Mouse (Mus musculus) fibroblast of lung, adult 2 months (primary cell): Measurements from ENCODE around the gene Tenm3.
A peak's percentile ranks its signal among the peaks of the same experiment; 100 is the strongest.

Source experiments
- DNase-seq: peaks from one replicate; pipeline ENCODE4 v3.0.0-alpha.2; 2011; ENCODE audit warnings: low read depth

Tenm3 gene

DNA sequence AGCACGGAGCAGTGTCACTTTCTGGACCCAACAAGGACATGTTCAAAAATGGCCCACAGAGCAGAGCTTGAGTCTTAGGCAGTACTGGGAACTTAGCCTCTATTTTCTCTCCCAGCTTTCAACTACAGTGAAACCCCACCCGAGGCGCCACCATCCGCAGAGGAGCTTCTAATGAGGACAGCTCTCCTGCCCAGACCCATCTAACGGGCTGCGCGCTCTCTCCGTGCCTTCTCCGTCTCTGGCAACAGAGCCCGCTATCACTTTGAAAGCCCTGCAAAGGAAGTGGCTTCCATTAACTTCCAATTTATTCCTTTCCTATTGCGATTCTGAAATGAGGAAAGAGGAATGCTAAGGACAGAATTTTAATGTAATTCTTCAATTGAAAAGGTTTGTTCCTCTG, 569.2 kb downstream of the Tenm3 start:
- no peak for DNase-seq

DNA sequence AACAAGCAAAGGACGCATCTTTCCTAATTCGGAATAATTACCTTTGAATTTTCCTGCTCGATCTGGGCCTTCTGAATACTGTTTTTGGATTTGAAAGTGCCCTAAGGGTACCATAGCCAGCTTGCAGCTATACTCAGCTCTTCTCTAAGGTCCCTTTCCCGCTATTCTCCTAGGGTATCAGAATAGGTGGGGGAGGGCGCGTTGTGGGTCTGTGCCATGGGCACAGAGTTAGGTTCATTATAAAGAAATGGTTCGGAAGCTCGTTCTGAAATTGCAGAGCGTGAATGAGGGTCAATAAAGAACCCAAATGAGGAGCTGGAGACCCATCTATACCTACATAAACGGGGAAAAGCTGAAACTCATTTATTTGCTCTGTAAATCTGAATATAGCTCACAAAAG, 575.1 kb downstream of the Tenm3 start:
- no peak for DNase-seq

DNA sequence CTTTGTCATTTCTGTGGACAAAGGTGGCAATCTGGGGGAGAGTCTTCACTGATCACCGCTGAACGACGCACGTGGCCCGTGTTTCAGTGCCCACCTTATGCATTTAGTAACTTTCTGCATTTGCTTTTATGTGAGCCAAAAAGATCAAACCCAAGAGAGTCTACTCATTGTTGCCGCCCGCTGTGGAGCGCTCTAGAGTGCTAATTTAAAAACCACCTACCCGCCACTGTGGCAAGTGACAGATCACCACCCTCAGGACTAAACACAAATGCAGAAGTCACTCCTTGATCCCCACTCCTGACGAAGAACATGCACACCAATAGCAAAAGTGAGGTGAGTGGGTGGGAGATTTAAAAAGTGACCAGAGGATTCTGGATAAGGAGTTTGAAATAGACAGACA, 583.5 kb downstream of the Tenm3 start:
- no peak for DNase-seq

DNA sequence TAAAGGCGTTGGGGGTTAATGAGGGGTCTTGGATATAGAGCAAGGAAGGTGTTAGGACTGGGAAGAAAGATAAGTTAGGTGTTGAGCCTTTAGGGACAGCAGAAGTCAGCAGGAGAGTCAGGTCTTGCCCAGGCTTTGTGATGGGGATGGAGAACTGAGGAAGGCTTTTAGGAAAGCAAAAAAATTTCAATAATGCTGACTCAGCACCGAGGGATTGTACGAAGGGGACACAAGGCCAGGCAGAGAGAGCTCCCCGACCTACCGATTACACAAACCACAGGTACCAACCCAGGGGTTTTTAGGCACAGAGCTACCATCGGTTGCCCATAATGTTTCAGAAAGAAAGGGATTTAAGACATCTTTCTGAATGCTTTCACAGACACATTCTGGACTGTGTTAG, 583.9 kb downstream of the Tenm3 start:
- no peak for DNase-seq

DNA sequence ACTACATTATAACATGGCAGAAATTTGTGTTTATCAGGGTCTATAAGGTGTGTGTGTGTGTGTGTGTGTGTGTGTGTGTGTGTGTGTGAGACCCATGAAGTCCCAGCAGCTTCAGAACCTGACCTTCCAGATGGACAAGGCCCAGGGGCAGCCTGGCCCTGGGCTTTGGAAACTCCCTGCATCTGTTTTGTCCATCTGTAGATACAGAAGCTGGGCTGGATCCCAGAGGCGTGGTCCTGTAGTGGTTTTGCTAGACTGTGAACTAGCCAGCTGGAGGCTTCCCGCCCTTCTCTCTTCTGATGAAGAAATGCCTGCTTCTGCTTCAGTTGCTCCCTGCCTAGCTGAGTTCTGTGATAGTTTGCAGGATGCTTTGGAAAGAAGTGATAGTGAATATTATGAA, 599.9 kb downstream of the Tenm3 start:
- DNase-seq = peak; percentile 56

DNA sequence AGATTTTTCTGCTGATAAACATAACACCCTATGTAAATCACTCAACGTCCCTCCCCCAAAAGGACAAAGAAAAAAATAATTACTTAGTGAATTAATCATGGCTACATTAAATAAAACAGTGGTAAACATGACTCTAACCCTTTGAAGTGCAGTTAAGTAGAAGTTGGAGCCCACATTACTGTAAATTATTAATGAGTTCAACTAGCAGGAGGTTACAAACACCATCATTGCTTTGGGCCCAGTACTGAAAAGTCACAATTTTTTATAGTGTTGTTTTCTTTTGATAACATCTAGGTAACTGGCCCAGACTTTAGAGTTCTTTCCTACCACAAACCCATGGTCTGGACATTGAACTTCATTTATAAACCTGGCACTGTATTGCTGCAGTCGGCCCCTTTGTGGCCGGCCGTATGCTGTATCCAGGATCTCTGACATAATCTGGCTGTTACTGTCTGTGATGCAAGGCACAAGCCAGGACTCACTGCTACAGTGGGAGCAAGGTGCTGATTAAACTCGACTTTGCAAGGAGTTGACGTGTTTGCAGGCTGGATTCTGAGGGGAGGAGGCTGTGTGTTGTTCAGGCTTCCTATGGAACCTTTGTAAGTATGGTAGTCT, 602.7 kb downstream of the Tenm3 start:
- no peak for DNase-seq

DNA sequence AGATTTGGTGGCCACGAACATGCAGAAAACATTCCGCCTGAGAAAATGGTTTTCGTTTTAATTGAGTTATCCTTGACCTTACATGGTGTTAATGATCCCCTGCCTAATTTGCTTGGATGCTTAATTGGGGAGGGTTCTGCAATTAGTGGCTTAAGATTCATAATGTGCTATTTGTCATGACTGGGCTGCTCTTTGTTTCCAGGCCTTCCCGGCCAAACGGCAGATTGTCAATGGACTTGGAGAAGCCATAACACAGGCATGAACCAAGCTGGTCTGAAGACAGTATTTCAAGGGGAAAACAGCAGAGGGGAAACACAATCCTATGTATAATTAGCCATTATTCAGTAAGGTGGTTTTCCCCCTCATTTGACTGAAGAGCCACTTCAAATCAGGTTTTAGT, 606.8 kb downstream of the Tenm3 start:
- no peak for DNase-seq

DNA sequence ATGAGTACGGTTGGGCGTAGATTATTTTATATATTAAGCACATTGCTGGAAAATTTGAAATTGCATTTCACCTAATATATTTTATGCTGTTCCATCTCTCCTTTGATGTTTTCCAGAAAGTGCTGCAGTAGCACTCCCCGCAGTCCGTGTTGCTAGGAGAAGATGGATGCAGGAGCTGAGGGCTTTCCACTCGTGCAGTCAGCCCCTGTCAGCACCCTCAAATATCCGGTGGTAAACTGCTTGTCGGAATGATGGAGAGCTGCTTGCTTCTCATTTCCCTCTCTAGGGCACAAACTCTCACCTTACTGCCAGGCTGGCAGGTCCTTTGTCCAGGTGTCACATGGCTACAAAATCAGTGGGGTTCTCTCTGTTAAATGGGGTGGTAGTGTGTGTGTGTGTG, 610.8 kb downstream of the Tenm3 start:
- DNase-seq = no peak

DNA sequence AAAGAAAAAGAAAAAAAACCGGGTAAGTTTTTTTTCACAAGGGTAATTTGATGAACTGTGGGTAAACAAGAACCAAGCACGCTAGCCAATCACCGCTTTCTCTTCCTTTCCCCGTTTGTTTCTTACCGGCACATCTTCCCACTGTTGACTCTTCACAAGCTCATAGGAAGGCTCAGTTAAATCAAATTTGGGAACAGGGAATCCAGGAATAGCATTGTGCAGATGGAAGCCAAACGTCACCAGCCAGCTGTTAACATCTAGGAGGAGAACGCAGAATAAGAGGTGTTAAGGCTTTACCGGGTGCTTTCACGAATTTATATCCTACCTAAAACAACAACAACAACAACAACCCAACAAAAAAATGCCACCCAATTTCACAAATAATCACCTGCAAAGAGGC, 611.9 kb downstream of the Tenm3 start:
- DNase-seq = no peak

DNA sequence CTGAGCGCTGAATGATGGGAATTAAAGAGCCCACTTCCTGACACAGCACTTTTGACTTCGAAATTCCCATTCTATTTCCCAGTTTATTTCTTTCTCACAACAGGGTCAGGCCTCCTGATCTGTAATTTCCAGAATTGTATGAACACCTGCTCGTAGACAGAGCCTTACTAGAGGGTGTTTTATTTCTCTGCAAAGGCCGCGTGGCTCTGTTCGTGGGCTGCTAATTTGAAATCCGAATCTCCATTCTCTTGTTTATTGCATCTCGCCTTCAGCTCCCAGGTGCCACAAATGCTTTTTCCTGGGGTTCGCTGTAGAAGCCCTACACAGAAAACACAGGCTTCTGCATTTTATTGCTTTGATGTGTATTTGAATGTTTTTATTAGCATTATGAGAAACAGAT, 612.4 kb downstream of the Tenm3 start:
- no peak for DNase-seq

DNA sequence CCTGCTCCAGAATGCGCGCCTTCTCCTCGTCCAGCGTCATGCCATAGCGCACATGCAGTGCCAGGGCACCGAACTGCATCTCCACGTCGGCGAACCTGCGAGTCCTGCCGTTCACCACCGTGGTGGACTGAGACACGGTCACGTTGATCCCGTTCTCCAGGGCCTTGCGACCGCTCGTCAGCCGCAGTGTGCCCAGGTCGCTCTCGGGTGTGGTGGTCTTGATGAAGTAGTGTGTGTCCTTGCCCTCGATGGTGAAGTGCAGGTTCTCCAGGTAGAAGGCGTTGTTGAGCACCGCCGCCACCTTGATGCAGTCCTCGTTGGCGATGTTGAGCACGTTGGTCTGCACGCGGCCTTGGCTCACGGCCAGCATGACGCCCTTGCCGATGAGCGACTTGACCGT, 615.1 kb downstream of the Tenm3 start:
- DNase-seq = no peak

DNA sequence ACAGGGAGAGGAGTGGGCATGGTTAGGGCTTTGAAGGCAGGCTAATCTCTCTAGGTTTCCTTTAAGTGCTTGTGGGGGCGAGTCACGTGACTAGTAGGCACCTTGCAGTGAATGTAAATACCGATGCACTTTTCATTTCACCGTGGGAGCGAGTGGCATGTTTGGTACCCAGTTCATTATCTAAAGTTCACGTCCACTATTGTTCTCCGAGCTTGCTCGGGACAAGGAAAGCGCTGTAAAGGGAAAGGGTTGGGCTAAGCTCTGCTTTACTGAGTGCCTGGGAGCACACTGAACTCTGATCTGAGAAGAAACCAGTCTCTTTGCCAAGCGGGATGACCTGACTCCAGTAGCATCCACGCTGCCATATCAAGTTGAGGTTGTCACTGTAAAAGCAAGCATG, 619.0 kb downstream of the Tenm3 start:
- no peak for DNase-seq

DNA sequence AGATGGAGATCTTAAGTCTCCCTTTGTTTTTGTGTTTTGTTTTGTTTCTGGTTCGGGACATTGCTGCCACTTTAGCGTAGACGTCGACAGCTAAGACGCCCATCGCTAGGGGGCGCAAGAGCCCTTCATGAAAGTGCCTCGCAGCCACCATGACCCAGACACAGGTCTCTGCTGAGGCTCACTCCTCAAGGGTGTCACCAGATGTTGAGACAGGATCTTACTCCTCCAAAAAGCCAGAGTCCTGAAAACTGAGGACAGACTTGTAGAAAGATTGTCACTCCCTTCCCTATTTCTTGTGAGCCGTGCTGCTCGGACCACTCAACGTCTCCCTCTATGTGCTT, 621.4 kb downstream of the Tenm3 start:
- peak; percentile 36 for DNase-seq

DNA sequence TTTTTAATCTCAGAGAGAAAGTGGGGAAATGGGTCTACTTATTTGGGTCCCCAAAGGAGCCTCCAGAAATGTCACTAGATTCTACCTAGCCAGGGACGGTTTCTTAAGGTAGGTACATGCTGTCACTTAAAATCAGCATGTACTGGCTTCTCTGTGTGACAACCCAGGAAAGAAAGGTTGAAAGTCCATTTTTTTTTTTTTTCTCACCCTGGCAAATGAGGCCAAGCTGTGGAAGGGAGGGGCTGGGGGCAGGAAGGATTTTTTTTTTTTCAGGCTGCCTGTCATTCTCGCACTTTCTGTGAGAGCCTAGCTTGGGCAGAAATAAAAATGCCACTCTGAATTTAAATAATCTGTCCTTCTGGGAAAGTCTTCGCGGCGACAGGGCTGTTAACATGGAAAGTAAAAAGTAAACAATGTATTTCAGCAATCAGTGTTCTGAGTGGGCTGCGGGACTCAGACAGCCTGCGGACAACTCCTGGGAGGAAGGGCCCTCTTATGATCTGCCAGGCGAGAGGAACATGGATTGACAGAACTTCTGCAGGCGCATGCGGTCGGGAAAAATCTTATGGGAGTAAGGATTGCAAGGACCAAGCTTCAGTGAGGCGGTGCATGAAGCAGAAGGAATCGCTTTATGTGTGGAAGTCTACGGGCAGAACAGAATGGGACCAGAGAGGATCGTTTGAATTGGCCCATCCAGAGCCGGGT, 621.9 kb downstream of the Tenm3 start:
- DNase-seq = no peak

DNA sequence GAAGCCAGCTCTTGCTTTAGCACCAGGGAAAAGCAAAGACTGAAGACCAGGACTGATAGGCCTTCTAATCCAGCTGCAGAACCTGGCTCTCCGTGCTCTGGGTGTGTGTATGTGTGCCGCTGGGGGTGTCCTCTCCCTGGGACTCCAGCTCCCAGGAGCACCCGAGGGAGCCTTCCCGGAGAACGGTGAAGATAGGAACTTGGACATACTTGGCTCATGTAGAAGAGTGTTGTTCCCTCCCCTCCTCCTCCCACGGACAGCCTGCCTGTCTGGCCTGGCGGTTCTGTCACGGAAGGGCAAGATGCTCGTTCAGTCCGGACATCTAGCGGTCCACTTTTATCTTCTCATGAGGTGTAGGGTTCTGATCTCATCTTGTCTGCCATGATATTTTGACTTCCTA, 622.4 kb downstream of the Tenm3 start:
- DNase-seq = no peak

DNA sequence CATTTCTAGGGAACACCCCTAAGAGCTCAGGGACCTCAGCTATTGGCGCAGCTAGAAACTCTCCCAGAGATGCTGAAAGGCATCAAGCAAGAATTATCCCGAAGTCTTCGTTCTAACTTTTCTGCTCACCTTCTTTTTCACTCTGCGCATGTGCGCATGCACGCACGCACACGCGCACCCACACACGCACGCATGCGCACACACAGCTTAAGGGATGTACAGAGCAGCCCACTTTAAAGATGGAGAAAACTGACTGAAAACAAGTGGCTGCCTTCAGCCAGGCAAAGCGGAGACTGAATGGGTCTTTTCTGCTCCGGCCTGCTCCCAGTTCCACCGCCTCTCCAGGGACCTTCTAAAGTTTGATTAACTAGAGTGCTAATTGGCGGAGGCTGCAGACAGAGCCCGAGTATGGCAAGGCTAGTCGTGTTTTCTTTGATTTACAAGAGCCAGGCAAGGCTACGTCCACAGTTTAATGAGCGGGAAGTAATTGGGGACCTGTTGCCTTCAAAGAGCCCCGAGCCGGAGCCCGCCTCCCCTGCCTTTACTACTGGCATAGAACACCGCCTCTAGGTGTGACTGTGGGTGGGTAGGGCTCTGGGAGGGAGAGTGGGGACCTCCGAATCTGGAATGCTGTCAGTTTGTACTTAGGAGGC, 623.1 kb downstream of the Tenm3 start:
- no peak for DNase-seq

DNA sequence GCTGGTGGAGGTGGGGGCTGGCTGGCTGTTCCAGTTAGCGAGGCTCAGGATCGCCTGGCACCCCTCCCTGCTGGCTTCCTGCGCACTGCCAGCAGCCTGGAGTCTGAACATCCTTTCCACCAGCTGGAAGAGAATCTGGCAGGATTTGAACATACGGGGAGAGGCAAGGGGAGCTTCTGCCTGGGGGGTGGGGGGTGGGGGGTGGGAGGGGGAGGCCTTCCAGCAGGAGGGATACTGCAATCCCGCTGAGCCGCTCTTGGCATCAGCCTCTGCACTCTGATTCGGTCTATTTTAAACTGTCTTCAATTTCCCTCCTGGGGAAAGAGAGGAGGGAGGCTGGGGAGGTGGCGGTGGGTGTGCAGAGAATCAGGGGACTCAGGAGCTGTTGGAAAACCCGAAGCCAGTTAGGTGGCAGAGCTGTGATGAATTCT, 628.7 kb downstream of the Tenm3 start:
- DNase-seq = no peak

DNA sequence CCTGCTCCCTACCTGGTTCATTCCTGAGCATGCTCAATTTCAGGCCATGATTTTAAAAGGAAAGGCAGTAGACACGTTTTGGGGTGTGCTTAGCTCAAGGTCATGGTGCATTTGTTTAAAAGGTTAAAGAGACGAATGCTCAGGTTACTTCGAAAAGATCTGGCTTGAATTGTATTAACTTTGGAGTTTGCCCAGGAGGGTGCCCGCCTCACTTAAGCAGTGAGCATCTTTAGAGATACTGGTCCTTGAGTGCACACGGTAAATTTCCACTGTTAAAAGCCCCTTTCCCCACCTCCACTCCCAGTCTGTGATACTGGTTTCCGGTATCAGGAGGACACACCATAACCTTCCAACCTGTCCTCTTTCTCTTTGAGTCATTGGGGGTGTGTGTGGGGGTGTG, 629.4 kb downstream of the Tenm3 start:
- DNase-seq = no peak

DNA sequence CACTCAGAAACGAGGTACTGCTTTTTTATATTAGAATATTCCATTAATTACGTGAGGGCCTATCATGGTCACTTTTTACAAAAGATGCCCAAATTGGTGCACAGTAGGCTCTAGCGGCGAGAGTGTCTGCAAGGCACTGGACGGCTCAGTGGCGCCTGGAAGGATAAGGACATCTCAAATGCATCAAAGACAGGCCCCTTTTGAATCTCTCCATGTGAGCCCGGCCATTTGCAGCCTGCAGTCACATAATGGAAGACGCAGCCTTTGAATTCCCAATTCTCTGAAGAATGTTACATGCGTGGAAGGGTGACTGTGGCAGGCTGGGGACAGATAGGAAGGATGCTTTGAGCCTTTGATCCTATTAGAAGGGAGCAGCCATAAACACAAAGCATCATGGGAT, 631.8 kb downstream of the Tenm3 start:
- DNase-seq = no peak

DNA sequence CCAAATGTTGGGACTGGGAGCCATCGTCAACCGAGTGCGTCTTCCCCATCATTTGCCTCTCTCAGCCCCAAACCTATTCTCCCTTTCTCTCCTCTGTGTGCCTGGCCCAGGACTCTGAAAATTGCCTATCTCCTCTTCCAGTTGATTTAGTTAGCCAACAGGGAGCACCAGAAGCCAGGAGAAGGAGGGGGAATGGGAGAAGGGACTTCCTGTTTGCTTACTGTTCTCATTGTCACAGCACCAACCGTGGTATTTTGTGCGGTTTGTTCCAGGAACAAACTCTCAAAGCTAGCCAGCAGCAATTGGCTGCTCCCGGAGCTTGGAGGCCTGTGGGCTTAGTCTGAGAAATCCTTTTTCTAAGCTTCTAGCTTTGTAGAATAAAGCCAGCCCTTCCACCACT, 636.2 kb downstream of the Tenm3 start:
- no peak for DNase-seq

DNA sequence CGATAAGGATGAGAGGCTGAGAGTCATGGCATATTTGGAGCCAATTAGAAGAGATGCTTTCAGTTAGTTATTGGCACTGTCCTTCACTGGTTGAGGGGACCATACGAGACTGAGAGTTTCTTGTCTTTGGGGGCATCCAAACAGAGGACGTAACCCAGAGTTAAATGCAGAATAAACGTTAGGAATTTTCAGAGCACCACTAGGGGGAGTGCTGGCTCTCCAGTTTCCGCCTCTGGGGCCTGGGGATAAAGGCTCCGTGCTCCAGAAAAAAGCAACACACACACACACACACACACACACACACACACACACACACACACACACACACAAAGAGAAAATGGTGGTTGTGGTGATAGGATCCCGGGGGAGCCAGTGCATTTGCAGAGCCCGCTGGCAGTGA, 636.8 kb downstream of the Tenm3 start:
- DNase-seq = no peak

DNA sequence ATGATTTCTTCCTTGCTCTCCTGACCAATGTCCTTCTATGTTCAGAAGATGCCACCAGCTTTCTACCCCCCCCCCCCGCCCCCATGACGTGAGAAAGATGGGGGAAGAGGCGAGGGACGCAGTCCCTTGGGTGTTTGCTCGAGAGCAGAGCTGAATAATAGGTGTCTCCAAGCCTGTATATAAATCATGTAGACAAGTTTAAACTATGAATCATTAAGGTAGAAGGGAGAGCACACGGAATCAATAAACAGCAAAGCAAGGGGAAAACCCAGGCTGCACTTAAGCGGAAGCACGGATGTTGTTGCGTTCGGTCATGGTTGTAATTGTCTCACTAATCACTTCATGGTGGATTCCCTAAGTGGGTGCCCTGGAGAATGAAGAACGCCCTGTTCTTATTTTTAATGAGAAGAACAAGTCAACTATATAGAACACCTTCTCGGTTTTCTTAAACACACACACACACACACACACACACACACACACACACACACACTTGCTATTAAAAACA, 638.9 kb downstream of the Tenm3 start:
- no peak for DNase-seq

DNA sequence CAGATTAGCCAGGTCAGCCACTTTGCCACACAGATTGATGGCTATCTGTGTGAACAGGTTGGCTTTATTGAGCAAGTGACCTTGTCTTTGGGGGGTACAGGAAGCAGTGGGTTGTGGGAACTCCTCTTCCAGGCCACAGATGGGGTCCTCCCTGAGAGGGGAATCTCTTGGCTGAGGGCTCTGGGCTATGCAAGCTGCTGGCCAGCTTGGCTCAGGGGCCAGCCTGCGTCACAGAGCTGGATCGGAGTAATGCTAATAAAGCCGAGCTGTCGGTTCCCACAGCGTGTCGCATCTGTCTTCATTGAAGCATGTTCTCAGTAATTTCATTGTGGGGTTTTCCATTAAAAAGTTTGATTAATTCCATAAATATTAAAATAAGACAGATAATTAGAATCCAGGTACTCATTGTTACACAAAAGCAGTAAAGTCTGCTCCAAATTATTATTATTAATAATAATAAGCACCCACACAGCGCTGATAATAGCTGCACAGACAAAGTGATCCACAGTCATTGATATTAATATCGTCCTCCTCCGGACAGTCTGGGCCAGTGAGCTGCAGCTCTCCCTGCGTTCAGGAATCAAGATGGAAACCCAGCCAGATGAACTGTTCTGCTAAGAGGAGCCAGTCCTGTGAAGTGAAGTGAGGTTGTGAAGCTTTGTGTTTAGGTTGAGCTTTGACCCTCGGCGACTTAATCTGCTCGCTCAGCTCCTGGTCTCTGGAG, 639.5 kb downstream of the Tenm3 start:
- DNase-seq = no peak
